Mouse (Mus musculus): ENCODE data around the gene Nptx1. TPM values are rescaled to one million over a fixed set of nuclear protein-coding genes. Genes with fewer than 3 reads are reported as not detected.

The Nptx1 gene
- total RNA-seq, 2 experiments from 2014 or later, result 226 to 265 TPM

DNA sequence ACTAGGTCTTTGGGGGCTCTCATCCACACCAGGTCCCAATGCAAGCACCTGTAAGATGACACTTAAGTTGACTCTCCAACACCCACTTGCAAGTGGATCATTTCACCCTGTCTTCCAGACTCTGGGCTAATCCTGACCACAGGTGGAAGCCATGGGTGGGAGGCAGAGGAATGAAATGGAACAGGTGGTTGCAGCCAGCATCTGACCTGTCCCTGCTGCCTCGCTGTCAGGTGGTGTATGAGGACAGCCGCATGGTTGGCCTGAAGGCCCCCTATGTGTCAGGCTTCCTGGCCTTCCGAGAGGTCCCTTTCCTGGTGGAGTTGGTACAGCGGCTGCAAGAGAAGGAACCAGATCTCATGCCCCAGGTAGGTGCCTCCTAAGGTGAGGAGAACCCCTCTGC lies 48.3 kb downstream of the Nptx1 start:
- no peak for DNase-seq (ENCODE audit: low spot score in 2 of 2)

DNA sequence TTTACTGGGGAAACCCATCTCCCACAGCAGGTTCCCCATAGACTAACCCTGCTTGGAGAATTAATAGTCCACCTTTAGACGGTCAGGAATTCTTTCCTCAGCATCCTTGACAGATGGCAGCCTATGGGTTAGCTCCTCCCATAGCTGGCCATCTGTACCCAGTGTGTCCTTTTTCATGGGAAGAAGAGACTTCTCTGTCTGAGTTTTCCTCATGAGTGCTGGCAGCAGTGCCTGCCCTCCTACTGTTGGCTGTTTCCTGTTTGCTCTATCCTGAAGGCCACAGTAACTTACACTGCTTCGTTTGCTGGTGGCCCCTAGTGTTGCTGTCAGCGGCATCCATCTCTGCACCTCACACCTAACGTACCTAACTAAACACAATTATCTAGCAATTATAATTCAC lies 50.1 kb downstream of the Nptx1 start:
- no peak for DNase-seq (ENCODE audit: low spot score in 2 of 2)

DNA sequence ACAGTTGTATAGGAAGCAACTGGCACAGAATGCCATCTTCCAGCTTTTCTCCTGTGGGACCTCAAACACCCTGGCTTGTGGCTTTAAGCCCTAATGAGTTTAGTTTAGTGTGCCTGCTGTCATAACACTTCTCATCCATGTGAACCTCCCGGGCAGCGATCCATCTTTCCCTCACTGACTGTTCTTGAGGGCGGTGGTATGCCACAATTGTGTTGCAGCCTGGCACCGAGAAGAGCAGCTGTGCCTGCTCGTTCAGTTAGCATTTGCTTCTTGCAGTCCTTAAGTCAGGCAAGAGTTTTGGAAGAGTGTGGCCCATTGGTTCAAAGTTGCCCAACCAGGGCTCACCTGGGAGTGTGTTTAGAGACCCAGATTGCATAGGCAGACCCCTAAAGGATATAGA lies 51.4 kb downstream of the Nptx1 start:
- no peak for DNase-seq (ENCODE audit: low spot score in 2 of 2)

DNA sequence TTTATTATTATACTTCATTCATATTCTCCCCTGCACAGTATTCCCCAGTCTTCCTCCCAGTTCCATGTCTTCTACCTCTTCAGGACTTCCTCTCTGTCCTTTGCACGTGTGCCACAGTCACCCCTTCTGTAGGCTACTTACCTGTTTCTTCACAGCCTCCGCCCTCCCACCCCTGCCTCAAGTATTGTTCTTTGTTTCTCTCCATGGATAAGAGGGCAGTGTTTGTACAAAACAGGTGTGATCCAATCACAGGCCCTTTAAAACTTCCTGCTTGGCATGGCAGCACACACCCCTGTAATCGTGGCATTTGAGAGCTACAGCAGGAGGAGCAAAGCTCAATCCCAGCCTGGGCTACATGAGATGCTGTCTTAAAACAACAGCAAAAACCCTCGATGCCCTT lies 54.0 kb downstream of the Nptx1 start:
- no peak for DNase-seq (ENCODE audit: low spot score in 2 of 2)

DNA sequence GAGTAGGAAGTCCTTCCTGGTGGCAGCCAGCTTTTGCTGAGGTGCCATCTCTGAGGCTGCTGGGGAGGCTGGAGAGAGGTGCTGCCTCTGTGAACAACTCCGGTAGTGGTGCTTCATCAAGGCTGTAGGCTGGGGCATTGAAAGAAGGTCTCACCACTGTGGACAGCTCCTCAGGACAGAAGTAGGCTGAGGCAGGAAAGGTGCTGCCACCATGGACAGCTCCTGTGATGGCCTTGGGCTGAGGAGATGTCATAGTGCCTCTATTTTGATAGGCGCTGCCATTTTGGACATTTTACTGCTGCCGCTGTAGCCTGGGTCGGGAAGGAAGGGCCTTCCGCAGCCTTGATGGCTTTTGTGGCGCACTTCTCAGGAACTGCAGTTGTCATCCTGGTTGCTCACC lies 54.7 kb downstream of the Nptx1 start:
- DNase-seq (ENCODE audit: low spot score in 2 of 2), result no peak

DNA sequence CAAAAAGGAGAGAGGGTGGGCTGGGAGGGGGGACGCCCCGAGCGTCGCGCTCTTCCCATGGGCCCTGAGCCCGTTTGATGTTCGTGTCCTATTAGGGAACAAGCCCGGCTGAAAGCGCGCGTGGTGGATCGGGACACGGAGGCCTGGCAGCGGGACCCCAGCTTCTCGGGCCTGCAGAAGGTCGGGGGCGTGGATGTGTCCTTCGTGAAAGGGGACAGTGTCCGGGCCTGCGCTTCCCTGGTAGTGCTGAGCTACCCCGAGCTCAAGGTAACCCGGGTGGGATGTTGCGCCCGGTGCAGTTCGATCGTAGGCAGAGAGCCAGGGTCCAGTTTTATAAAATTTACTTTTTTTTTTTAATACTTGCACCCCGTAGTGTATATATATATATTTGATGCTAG lies 55.9 kb downstream of the Nptx1 start:
- no peak for DNase-seq (ENCODE audit: low spot score in 2 of 2)

DNA sequence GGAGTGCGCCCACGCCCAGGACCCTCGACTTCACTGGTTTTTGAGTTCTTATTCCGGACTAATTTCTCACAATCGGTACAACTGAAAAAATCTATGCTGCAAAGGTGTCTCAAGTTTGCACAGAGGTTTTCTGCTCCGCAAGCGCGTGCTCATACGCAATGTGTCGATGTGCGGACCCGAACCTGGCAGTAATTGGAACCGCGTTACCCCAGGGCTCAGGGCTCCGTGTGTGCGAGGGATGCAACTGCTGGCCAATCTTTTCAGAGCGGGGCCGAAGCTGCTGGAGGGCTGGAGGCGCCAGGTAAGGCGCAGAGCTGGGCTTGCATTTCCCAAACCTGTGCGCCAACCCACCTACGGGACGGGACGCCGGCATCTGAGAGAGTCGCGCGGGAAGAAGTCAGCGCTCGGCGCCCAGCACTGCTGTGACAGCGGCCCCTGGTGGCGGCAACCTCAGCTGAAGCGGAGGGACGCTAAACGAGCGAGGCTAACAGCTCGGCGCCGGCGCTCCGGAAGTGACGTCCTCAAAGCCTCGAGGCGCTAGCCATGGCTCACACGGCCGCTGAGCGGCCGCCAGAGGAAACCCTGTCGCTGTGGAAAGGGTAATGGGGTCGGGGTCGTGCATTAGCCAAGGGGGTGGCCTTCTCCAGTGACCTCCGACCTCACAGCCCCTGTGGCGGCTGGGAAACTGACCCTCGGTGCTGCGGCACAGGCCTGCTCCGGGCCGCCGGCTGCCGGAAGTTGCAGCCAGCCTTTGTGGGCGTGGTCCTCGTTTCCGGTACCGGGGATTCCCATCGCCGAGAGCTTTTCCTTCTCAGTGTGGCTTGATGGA lies 56.5 kb downstream of the Nptx1 start, which contains the start of gene Endov:
TSS of gene Endov (plus strand) at position 487 of the 829 bp plus-strand sequence.
- peak; percentile 99 to 100 for DNase-seq (ENCODE audit: low spot score in 2 of 2)

Other genes starting within 250 kb of the Nptx1 start
- gene Eif4a3, start 247.7 kb downstream of the Nptx1 start, total RNA-seq (2021), result 10 to 100 TPM; 75.9 to 83.0 TPM
- gene Card14, start 240.0 kb downstream of the Nptx1 start, total RNA-seq (2021), result under 1 TPM; 0.12 to 0.28 TPM
- gene Sgsh, start 192.2 kb downstream of the Nptx1 start, total RNA-seq (2021), result 1 to 10 TPM; 3.9 to 4.1 TPM
- gene Slc26a11, start 192.2 kb downstream of the Nptx1 start, total RNA-seq (2021), result 1 to 10 TPM; 3.4 to 4.0 TPM
- gene Rnf213, start 154.7 kb downstream of the Nptx1 start, total RNA-seq (2021), result 1 to 10 TPM; 3.6 to 4.0 TPM
- 10 to 100 TPM; 32.2 to 35.1 TPM for gene Endov, start 56.4 kb downstream of the Nptx1 start, total RNA-seq (2021)
- gene Rptor, start 55.2 kb upstream of the Nptx1 start, total RNA-seq (2021), result 10 to 100 TPM; 63.1 to 64.1 TPM